Mouse (Mus musculus) embryo, embryonic 10 days (tissue): Measurements from ENCODE around the gene Ttc19.
"Not testable (repeated sequence)": the region's sequence is repeated elsewhere in the genome, so short reads cannot be mapped to it uniquely, and the experiment has no call there.

Experiments
- DNase-seq: peaks from one replicate; pipeline ENCODE4 v3.0.0-alpha.2; 2015; ENCODE audit warnings: low spot score

Gene Ttc19

DNA sequence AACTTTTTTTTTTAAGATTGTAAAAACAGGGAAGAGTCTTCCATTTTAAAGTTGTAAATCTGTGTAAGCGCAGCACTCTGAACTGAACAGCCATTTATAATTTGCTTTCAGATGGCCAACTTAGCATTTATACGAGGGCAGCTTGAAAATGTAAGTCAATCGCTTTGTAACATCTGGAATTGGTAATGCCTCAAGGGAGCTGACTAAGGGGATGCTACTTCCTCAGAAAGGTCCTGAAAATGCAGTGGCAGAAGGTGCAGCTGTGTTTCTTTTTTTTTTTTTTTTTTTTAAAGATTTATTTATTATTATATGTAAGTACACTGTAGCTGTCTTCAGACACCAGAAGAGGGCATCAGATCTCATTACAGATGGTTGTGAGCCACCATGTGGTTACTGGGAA is 2.7 kb downstream of the Ttc19 start:
- DNase-seq: not testable (repeated sequence)

DNA sequence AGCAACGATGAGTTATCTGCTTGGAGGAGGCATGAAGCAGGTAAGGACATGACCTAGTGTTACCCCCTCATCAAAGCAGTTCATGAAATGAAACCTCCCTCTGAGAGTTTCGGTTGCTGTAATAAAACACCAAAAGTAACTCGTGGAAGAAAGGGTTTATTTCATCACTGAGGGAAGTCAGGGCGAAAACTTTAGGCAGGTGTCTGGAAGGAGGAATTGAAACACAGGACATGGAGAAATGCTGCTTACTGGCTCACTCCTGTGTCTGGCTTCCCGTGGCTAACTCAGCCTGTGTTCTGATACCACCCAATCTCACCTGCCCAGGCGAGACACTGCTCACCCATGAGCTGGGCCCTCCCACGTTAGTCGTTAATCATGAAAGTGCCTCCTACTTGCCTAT is 3.7 kb downstream of the Ttc19 start:
- no peak for DNase-seq

DNA sequence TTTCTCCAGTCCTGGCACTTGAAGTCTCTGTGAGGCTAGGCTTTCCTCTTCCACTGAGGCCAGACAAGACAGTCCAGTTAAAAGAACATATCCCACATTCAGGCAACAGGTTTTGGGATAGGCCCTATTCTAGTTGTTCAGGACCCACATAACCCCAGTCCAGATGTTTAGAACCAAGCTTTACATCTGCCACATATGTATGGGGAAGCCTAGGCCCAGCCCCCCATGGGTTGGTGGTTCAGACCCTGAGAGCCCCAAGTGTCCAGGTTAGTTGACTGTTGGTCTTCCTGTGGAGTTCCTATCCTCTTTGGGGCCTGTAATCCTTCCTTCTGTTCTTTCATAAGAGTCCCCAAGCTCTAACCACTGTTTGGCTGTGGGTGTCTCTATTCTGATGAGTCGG is 6.4 kb downstream of the Ttc19 start:
- DNase-seq: no peak

DNA sequence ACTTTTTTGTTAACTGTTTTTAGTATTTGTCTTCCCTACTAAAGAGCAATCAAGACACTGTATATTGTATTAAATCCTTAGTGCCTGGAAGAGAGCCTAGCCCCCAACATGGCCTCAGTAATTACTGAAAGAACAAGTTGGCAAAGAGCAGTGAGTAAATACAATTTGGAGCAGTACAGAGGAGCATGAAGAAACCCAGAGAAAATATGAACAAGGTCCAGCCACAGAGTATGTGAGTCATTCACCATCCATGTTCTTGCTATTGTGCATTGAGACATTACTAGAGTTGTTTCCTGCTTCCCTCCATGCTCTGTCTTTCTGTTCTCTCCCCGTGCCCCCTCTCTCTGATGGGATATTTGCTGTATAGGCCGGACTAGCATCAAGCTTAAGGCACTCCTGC is 12.8 kb downstream of the Ttc19 start:
- DNase-seq: no peak

DNA sequence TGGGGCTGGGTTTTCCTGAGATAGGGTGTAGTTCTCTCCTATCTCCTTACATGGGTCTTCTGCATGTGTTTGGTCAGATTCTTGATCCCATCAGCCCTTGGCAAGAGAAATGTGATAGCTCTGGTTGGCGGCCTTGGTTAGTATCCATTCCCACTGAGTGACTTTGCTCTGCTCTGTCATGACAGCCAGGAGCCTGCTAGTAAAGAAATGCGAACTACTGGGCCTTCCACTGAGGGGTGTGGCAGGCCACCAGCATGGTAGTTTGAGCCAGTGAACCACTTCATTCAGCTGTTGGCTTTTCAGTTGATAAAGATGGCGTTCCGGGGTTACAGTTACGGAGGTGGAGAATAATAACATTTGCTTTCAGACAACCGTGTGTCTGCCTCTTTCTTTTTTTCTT is 17.6 kb downstream of the Ttc19 start:
- no peak for DNase-seq

DNA sequence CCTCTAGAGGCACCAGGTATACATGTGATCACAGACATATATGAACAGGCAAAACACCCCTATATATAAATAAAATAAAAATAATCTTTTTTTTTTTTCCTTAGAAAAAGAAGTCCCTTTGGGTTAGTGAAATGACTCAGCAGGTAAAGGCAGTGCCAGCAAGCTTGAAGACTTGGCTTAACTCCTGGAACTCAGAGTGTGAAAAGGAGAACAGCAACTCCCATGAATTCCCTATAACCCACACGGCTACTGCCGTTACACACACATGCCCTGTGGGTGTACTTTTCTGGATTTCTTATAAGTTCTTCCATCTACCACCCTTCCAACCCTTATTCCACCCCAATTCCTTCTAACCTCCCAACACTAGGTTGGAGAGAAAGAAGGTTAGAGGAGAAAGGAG is 24.6 kb downstream of the Ttc19 start:
- DNase-seq: no peak

DNA sequence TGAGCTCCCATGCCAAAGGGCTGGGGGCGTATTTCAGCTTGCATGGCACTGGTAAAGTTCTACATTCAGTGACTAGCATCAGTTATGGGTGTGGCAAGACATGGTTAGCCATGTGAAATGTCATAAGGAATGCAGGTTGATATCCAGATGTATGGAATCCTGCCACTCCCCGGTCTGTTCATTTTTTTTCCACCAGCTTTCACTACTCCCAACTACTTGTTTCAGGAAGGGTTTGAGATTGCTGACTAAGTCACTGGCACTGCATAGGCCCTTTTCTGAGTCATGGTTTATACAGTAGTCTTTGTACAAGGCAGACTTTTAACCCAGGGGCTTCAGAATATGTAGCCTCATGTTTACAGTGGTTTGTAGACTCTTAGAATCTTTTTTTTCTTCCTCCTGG is 28.0 kb downstream of the Ttc19 start:
- no peak for DNase-seq

DNA sequence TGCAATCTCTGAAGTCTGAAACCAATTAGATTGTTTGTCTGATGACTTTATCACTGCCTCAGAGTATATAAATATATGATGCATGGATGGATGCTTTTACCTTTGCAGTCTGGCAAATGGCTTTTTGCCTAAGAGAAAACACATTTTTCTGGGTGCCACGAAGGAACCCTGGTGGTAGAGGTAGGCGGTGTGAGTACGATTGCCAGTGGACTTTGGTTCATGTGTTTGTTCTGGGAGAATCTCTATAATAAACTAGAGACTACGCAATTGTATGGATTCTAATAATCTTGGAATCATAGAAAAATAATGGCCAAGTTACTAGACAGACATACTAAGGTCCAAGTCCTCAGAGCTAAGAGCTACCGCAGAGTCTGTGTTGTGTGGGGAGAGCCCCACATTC is 33.7 kb downstream of the Ttc19 start:
- no peak for DNase-seq

DNA sequence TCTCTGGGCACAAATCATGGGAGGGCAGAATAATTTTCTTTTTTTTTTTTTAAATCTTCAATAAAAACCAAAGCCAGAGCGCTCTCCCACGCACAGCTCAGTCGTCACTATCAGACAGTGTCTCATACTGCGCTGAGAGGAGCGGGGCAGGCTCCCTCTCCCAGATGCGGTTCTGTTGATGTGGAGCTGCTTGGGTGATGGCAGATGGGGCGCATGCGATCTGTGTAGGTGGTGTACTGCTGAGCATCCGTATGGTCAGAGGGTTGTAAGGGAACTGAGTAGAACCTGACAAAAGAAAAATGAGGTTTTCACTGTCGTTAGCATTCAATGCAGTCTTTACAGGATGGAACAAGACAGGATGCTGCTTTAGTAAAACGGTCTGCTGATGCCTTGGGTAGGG is 36.5 kb downstream of the Ttc19 start:
- DNase-seq: no peak

DNA sequence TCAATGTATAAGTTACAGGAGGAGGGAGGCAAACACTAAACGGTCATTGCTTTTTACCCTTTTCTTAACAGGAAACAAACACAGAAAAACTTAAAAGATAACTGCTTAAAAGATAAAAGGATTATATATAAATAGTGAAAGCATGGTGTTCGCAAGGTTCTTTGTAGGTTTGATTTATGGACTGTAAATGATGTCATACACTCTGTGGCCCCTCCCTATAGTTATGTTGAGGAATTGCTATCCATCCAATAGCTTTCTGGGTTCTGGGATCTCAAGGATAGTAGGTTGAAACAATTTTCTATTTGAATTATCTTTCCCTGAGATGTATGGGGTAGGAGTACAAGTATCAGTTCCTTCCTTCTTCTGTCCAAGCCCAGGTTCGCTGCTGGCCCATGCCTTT is 38.8 kb downstream of the Ttc19 start:
- no peak for DNase-seq

DNA sequence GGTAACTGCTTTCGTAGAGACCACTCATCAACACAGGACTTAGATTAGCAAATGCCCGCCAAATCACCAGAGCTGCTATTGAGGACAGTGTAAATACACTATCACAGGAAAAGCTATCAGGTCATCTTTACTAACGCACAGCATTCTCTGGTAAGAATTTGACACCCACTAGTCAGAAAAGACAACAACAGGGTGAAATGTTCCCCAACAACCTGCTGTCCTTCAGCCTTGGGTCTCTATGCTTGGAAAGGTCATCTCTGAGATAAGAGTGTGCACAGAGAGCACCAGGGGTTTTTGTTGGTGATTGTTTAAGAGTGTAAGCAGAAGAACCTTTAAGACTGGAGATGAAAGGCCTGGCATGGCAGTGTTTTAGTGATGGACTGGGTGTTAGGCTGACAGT is 42.4 kb downstream of the Ttc19 start:
- no peak for DNase-seq

DNA sequence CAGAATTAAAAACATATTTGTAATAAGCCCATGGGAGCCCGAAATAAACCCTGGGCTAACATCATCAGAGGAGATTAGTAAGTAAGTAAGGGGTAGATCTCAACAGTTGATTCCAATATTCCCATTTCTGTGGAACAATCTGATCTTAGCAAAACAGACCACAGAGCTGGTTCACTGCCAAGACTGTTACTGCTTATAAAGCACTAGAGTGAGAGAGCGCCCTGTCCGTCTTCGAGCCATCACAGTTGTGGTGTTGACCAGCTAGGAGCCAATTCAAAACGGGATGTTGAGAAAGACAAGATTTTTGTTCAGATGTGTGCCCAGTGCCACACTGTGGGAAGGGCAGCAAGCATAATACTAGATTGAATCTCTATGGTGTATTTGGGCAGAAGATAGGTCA is 49.9 kb downstream of the Ttc19 start:
- no peak for DNase-seq

DNA sequence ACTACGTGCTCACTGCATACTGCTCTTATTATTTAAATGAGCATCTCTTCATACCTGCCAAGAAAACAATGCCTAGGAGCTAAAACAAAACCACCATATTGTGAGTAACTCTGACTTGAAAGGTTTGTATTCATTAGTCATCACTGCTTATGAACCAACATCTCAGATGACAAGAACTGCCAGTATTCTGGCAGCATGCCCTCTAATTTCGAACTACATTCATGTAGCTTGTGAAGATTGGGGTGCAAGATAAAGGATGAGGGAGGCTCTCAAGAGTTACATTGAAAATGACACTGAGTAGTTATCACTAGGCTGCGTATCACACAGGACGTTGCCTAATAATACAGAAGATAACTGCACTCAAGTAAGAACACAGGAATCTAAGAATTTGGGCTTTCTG is 51.0 kb downstream of the Ttc19 start:
- no peak for DNase-seq

DNA sequence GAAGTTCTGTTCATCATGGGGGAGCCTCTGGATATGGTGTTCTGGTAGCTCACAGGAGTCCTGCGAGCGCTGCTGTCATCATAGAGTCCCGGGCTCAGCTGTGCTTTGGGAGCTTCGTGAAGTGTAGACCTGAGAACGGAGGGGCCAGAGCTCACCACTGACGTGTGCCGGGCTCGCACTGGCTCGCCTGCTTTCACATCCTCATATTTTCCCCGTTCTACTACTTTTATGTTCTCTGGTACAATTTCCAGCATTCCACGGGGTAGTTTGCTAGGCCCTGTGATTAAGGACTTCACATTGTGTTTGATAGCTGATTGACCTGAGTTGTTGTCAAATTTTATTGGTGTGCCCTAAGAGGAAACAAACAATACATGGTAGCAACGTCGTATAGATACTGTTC is 61.7 kb downstream of the Ttc19 start:
- DNase-seq: no peak

DNA sequence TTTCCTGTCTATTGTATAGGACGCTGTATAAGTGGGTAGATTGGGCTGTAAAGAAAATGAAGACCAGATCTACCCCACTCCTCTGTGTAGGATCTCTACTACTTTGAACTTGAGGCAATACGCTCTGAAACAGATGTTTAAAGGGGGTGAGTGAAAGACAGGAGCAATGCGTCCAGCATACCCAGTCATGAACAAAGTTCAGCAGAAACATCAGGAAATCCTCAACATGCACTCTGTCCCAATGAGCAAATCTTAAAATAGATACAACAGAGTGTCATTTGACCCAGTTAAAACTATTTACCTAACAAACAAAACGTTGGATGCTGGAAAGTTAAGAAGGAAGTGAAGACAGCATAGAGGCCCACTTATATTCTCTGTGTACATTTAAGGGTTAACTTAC is 70.7 kb downstream of the Ttc19 start:
- DNase-seq: no peak

DNA sequence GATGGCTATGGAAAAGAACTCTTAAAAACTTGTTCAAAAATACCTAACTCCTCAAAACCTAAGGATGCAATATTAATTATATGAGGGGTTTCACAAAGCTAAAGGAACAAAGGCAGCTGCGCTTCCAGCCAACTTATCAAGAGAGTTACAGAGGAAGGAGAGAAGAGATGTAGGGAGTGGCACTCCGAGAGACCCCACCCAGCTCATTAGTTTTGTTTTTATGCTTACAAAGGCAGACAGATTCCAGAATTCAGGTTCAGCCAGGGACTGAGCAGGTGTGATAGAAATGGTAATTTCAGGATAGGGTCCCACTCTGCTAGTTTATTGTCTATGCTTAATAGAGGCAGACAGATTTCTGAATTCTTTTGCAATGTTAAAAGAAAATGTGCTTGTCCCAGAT is 73.9 kb downstream of the Ttc19 start:
- no peak for DNase-seq

DNA sequence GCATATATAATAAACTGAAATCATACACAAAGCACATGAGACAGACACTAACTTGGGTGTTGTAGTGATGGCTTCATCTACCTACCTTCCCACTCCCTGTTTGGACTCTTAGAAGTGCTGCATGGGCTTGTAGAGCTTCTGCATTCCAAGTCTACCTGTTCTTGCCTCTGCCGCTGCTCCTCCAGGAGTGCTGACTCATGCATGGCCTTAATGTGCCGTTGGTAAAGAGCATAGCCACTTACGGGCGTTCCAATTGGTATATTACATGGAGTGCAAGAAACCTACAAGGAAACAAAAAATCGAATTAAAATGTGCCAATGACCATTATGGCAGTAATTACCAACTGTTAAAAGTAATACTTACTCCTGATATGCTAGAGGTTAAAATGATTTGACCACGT is 85.6 kb downstream of the Ttc19 start:
- DNase-seq: no peak

DNA sequence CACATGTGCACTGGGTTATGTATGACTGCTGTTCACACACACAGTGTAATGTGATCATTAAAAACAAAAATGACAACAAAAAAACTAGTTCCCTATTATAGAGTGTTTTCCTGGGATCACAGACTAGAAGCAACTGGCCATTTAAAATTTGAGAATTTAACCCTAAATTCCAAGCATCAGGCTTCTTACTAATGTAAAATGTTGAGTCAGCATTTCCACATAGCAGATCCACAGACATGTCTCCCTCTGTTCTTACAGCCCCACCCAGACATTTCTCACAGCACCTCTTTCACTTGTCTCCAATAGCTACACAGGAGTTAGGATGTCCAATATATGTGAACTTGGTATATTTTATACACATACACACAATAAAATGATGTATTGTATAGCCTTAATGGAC is 88.7 kb downstream of the Ttc19 start:
- DNase-seq: no peak

DNA sequence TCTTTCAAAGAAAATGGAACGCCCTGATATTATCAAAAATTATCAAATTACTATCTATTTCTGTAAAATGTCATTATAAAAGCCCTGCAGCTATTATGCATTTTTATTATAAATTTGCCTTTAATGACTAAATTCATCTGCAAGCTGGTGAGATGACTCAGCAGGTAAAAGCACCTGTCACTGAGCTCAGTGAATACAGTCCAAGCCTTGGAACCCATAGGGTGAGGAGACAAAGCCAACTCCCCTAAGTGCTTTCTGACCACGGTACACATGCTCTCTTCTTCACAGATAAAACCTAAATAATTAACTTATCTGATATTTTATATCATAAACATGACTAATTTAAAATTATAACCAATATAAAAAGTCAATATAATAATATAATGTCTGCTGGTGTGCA is 90.5 kb downstream of the Ttc19 start:
- no peak for DNase-seq

DNA sequence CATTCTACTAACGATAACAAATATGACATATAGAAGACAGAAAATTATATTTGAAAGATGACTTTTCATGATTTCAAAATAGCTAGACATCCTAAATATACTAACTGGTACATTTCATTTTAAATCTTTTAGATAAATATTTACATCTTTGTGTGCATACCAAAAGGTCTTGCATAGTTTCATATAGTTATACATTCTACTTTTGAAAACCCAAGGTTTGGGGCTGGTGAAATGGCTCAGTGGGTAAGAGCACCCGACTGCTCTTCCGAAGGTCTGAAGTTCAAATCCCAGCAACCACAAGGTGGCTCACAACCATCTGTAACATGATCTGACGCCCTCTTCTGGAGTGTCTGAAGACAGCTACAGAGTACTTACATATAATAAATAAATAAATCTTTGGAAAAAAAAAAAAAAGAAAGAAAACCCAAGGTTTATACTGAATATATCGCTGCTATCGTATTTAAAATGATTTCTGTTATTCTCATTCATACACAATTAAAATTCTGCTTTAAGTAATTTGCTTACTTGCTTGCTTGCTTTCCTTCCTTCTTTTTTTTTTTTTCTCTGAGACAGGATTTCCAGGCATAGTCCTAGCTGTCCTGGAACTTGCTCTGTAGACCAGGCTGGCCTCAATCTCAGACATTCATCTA is 96.1 kb downstream of the Ttc19 start:
- DNase-seq: not testable (repeated sequence)
